Mouse (Mus musculus) liver, adult 2 months (tissue): Measurements from ENCODE around the gene Zfp36l1. TPM values are rescaled to one million over a fixed set of nuclear protein-coding genes. Genes with fewer than 3 reads are reported as not detected.

Experiments used
- DNase-seq: peaks from one replicate; pipeline ENCODE4 v3.0.0-alpha.2; 2011; ENCODE audit warnings: low read depth, low spot score; ENCODE audit errors: extremely low read depth
- H3K27ac ChIP-seq: fragments of 200-500 bp; replicated peaks from 2 replicates; pipeline ENCODE4 v1.5.1; 2012; ENCODE audit warnings: low read depth, mild to moderate bottlenecking, control low read depth, inconsistent platforms, low read length; ENCODE audit not compliant: insufficient read depth
- H3K27me3 ChIP-seq: fragments of 200-500 bp; 2 replicates; pipeline ENCODE4 v1.6.1; 2012; ENCODE audit warnings: mild to moderate bottlenecking, moderate library complexity, low read length, inconsistent platforms; ENCODE audit not compliant: control insufficient read depth, insufficient read depth
- H3K36me3 ChIP-seq: fragments of 200-500 bp; 2 replicates; pipeline ENCODE4 v1.6.1; 2012; ENCODE audit warnings: low read length, inconsistent platforms; ENCODE audit not compliant: control insufficient read depth, insufficient read depth
- H3K4me1 ChIP-seq: fragments of 200-500 bp; 2 replicates; pipeline ENCODE4 v1.6.1; 2011; ENCODE audit warnings: low read length; ENCODE audit not compliant: control insufficient read depth, insufficient read depth
- H3K4me3 ChIP-seq: fragments of 200-500 bp; 2 replicates; pipeline ENCODE4 v1.5.1; 2011; ENCODE audit warnings: low read depth, mild to moderate bottlenecking, control low read depth, low read length, moderate library complexity; ENCODE audit not compliant: insufficient read depth
- H3K79me2 ChIP-seq: fragments of 200-500 bp; 2 replicates; pipeline ENCODE4 v1.6.1; 2012; ENCODE audit warnings: inconsistent platforms, mild to moderate bottlenecking, low read length, moderate library complexity; ENCODE audit not compliant: control insufficient read depth, insufficient read depth
- H3K9ac ChIP-seq: fragments of 200-500 bp; 2 replicates; pipeline ENCODE4 v1.6.1; 2012; ENCODE audit warnings: low read depth, mild to moderate bottlenecking, control low read depth, inconsistent platforms, low read length
- CTCF ChIP-seq: fragments of 200-500 bp; IDR thresholded peaks from 2 replicates; pipeline ENCODE4 v1.5.1; 2011; ENCODE audit warnings: low read depth, low read length, control low read depth
- POLR2A ChIP-seq: fragments of 200-500 bp; IDR thresholded peaks from 2 replicates; pipeline ENCODE4 v1.6.1; 2011; ENCODE audit warnings: low read length, control low read depth; ENCODE audit not compliant: insufficient read depth; ENCODE audit errors: extremely low read depth
- WGBS: fragments of 180-500 bp; shearing (Covaris S2); methylation state at CpG from one replicate; pipeline ENCODE4 v1.1.7; 2018; 5-methylcytosine and 5-hydroxymethylcytosine counted together
- polyA plus RNA-seq: library from polyadenylated mRNA; depleted of rRNA; stranded (reverse); fragments of >200 nt; gene quantifications from 2 replicates; pipeline ENCODE4 v1.2.3, GENCODE M21; 2012
- total RNA-seq: library from RNA; depleted of rRNA; stranded (reverse); fragments of >200 nt; gene quantifications from 2 replicates; pipeline ENCODE4 v1.2.3, GENCODE M21; 2014

The Zfp36l1 gene
- total and polyA plus RNA-seq, 2 experiments: 15.4 to 125 TPM

GRCm38 (mm10) chr12:80114031-80114891, 1.4 kb upstream of the Zfp36l1 start:
- Histone ChIP-seq H3K27me3 (no peaks in the 10 kb centered on the region), H3K4me1 (peaks cover 17% of the 10 kb centered on the region), H3K79me2 (peaks cover 35% of the 10 kb centered on the region), H3K27ac (peak overlapping the region; percentile 98), H3K9ac (peak overlapping the region; percentile 96), H3K36me3 (peaks cover 10% of the 10 kb centered on the region), H3K4me3 (peak overlapping the region; percentile 80)
- TF ChIP-seq POLR2A (peak; percentile 63; the same call in 1 of the 2 replicates), CTCF (no peak)
- peak; percentile 95 for DNase-seq
- WGBS: under 1% methylated on average over 51 of the region's 51 CpGs

GRCm38 (mm10) chr12:80113586-80114021, 791 bp upstream of the Zfp36l1 start:
- Histone ChIP-seq H3K27me3 (no peaks in the 10 kb centered on the region), H3K36me3 (peaks cover 14% of the 10 kb centered on the region), H3K9ac (peak overlapping the region; percentile 85), H3K79me2 (peaks cover 35% of the 10 kb centered on the region), H3K27ac (peak overlapping the region; percentile 98), H3K4me3 (peak overlapping the region; percentile 80), H3K4me1 (peaks cover 14% of the 10 kb centered on the region)
- no peak for DNase-seq
- 1% methylated on average over 22 of the region's 22 CpGs for WGBS
- TF ChIP-seq POLR2A (no peak), CTCF (no peak)

GRCm38 (mm10) chr12:80112071-80112660, 647 bp downstream of the Zfp36l1 start:
- Histone ChIP-seq H3K27ac (peak overlapping the region; percentile 96), H3K79me2 (peaks cover 35% of the 10 kb centered on the region), H3K36me3 (peaks cover 19% of the 10 kb centered on the region), H3K4me3 (peak overlapping the region; percentile 81), H3K4me1 (peaks cover 8% of the 10 kb centered on the region; the same call in 1 of the 2 replicates), H3K9ac (peak overlapping the region; percentile 87), H3K27me3 (no peaks in the 10 kb centered on the region)
- under 1% methylated on average over 26 of the region's 26 CpGs for whole genome bisulfite sequencing
- peak; percentile 39 for DNase-seq
- TF ChIP-seq POLR2A: no peak
- no peak for TF ChIP-seq CTCF

DNA sequence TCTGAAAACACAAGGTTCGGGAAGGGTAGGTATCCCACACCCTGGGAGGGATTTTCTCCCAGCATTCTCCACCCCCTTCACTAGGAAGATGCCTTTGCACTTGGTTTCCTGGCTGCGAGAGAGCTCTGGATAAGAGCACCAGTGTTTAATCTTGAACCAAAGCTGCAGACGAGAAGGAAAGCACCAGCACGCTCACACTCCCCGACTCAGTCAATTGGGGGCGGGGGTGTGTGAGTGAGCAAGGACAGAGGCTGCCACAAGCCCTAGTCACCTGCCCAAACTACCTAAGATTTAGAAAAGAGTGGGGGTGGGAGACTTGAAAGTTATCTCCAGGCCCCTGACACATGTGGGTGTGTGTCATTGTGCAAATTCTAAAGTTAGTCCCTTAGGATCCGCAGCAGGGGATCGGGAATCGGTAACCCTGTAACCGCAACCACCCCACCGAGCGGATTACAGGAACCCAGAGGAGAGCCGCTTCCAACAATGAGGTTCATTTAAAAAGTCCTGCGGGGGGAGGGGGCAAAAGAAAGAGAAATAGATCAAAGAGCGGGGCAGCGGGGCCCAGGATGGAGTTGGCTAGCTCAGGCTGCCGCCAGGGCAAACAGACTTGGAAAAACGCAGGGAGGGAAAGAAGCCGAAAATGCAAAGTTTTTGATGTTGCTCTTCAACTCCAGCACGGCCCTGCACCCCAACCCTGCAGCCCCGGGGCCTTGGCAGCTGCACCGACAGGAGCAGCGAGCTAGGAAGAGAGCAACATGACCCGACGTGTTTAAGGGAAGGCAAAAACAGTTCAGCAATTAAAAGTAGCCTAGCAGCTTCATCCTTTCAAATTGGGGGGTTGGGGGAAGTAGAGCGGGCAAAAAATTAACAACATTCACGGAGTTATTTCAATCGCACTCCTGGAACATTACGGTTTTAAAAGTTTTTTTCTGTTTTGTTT, 1.4 kb downstream of the Zfp36l1 start:
- no peaks in the 10 kb centered on the region for H3K27me3 ChIP-seq
- peak overlapping the region; percentile 96 for H3K27ac ChIP-seq
- peaks cover 19% of the 10 kb centered on the region for H3K36me3 ChIP-seq
- TF ChIP-seq POLR2A: 0 out of 2 replicates have a peak, but pooled peaks have one; percentile 12
- TF ChIP-seq CTCF: no peak
- WGBS: under 1% methylated on average over 29 of the region's 29 CpGs
- H3K4me1 ChIP-seq: peaks cover 8% of the 10 kb centered on the region; the same call in 1 of the 2 replicates
- peak overlapping the region; percentile 81 for H3K4me3 ChIP-seq
- H3K79me2 ChIP-seq: peaks cover 29% of the 10 kb centered on the region
- H3K9ac ChIP-seq: peak overlapping the region; percentile 87
- DNase-seq: peak; percentile 38

DNA sequence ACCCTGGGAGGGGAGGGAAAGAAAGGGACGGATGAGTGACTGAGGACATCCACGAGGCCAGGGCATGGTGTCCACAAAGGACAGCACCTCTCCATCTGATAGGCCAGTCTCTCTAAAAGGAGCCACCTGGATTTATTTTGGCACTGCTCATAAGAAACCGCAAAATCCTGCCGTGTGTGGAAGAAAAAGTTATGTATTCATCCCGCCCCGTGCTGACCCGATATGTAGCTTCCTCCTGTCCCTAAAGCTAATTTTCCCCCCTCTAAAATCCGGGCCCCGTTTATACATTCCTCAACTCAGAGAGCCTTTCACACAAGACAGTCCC, 2.3 kb downstream of the Zfp36l1 start:
- H3K27me3 ChIP-seq: no peaks in the 10 kb centered on the region
- H3K9ac ChIP-seq: peak overlapping the region; percentile 79
- H3K27ac ChIP-seq: peak overlapping the region; percentile 77
- H3K79me2 ChIP-seq: peaks cover 26% of the 10 kb centered on the region
- H3K4me1 ChIP-seq: peaks cover 14% of the 10 kb centered on the region
- WGBS: under 1% methylated on average over 9 of the region's 9 CpGs
- H3K36me3 ChIP-seq: peaks cover 19% of the 10 kb centered on the region
- peak overlapping the region; percentile 81 for H3K4me3 ChIP-seq
- DNase-seq: peak; percentile 58
- no peak for TF ChIP-seq POLR2A
- no peak for TF ChIP-seq CTCF
